8 mouse cellular contexts compared by ENCODE assay signal in the genomic region with DNA sequence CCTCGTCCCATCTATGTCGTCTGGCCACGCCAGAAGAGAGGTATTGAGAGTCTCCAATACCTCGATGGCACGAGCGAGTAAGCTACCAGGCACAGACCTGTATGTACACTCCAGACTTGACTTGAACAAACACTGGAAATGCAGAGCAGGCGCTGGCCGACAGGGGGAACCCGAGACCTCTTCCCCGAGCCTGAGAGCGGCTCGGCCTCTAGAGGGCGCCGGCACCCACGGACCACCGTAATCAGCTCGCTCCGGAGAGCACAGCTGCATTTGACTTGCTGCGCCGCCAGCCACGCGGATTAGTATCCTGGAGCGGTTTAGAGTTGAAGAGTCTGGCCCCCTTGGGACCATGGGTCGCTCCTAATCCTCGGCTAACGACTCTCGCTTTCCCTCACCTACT. TPM values are rescaled to one million over a fixed set of nuclear protein-coding genes. Genes with fewer than 3 reads are reported as not detected.
A peak's percentile ranks its signal among the peaks of the same experiment; 100 is the strongest.
DNase-seq lines count a peak whose midpoint lies in the region; ATAC-seq lines count a peak whose summit lies in the region.

No protein-coding gene starts in this region.

- WGBS in intestine, embryonic 16.5 days: 0% methylated on average over 27 of the region's 27 CpGs

- peak; percentile 47 for ATAC-seq in intestine, embryonic 16.5 days

- no peak overlapping the region for H3K27ac ChIP-seq in intestine, embryonic 16.5 days (ENCODE audit: low read length)

- no peaks in the 10 kb centered on the region for H3K9me3 ChIP-seq in intestine, embryonic 16.5 days (ENCODE audit: control insufficient read depth, low read length)

- peak overlapping the region; percentile 62 for H3K4me3 ChIP-seq in intestine, embryonic 16.5 days (ENCODE audit: low read length)

- H3K9ac ChIP-seq in intestine, embryonic 16.5 days (ENCODE audit: low read depth, low read length): peak overlapping the region; percentile 58

- intact Hi-C loops in gastrocnemius, postnatal 36 days (cut with DNase I): loop anchor here (1.0 to 2.0 kb wide), 2 partner anchors 23 to 34 kb away; no protein-coding TSS in a partner anchor
- intact Hi-C loops in left cerebral cortex, postnatal 25 days (cut with DNase I): loop anchor here (1.0 kb wide), 1 partner anchor 23 kb away; no protein-coding TSS in a partner anchor

- H3K4me2 ChIP-seq in intestine, embryonic 16.5 days (ENCODE audit: low read depth, low read length): peak overlapping the region; percentile 98

- H3K27me3 ChIP-seq in intestine, embryonic 16.5 days (replicated peaks; ENCODE audit: control insufficient read depth, insufficient read depth, low read length): peaks cover 72% of the 10 kb centered on the region

- H3K36me3 ChIP-seq in intestine, embryonic 16.5 days (ENCODE audit: control insufficient read depth, insufficient read depth, low read length): 0 out of 2 replicates have a peak, but pooled peaks cover under 1% of the 10 kb centered on the region

- peak; percentile 95 to 97 for DNase-seq in adrenal gland, adult 18-20 months (ENCODE audit: low spot score in 2 of 2)
- peak; percentile 88 for DNase-seq in embryo, embryonic 11.5 days (ENCODE audit: low read depth, low spot score)
- DNase-seq in gastrocnemius, postnatal 36 days: peak; percentile 90 to 97
- DNase-seq in left cerebral cortex, postnatal 25 days (ENCODE audit: low spot score in 2 of 2): peak; percentile 95 to 97
- peak; percentile 95 for DNase-seq in mesoderm, embryonic 11.5 days (ENCODE audit: low read depth, low spot score)
- peak; percentile 91 for DNase-seq in right cerebral cortex, postnatal 25 days
- peak; percentile 93 to 94 for DNase-seq in urinary bladder, postnatal 36 days (ENCODE audit: low spot score in 2 of 2)

- H3K4me1 ChIP-seq in intestine, embryonic 16.5 days (ENCODE audit: control insufficient read depth, insufficient read depth, low read length): peaks cover 77% of the 10 kb centered on the region

RNA-seq across cellular contexts. Expression of a gene that starts 2.0 kb away (rescaled TPM):
- 10 to 100 TPM; 36.0 to 55.3 TPM for total RNA-seq in adrenal gland, adult 18-20 months (2021)
- total RNA-seq in gastrocnemius, postnatal 36 days (2021): 10 to 100 TPM; 11.0 to 11.3 TPM
- 64.5 and 64.6 TPM in 2 replicates for polyA plus RNA-seq in intestine, embryonic 16.5 days (2015; fragmentation: Nextera tagmentation; extraction: Ambion mirVana)
- 1 to 10 TPM; 2.9 to 6.7 TPM for total RNA-seq in left cerebral cortex, postnatal 25 days (2021)

RNA-seq across cellular contexts. Expression of a gene that starts 9.4 kb away (rescaled TPM):
- 10 to 100 TPM; 38.6 to 46.5 TPM for total RNA-seq in adrenal gland, adult 18-20 months (2021)
- total RNA-seq in gastrocnemius, postnatal 36 days (2021): 10 to 100 TPM; 23.4 to 26.4 TPM
- polyA plus RNA-seq in intestine, embryonic 16.5 days (2015; fragmentation: Nextera tagmentation; extraction: Ambion mirVana): 146 and 170 TPM in 2 replicates
- 10 to 100 TPM; 25.7 to 29.9 TPM for total RNA-seq in left cerebral cortex, postnatal 25 days (2021)

RNA-seq across cellular contexts. Expression of a gene that starts 11.3 kb away (rescaled TPM):
- 1 to 10 TPM; 1.1 to 1.9 TPM for total RNA-seq in adrenal gland, adult 18-20 months (2021)
- total RNA-seq in gastrocnemius, postnatal 36 days (2021): 100 to 1,000 TPM; 342 to 376 TPM
- 0.32 and 0.67 TPM in 2 replicates for polyA plus RNA-seq in intestine, embryonic 16.5 days (2015; fragmentation: Nextera tagmentation; extraction: Ambion mirVana)
- total RNA-seq in left cerebral cortex, postnatal 25 days (2021): 1 to 10 TPM; 4.3 to 5.6 TPM

RNA-seq across cellular contexts. Expression of a gene that starts 21.5 kb away (rescaled TPM):
- total RNA-seq in adrenal gland, adult 18-20 months (2021): 10 to 100 TPM in 1 of 2 experiments, 1 to 10 TPM in 1; 6.9 to 12.6 TPM
- under 1 TPM; 0.20 TPM for total RNA-seq in gastrocnemius, postnatal 36 days (2021)
- 4.3 and 4.4 TPM in 2 replicates for polyA plus RNA-seq in intestine, embryonic 16.5 days (2015; fragmentation: Nextera tagmentation; extraction: Ambion mirVana)
- total RNA-seq in left cerebral cortex, postnatal 25 days (2021): 1 to 10 TPM; 5.5 to 6.9 TPM

Comparison
In these comparisons a context has a peak if more than half of its experiments do, and no peak if none do; other contexts are left out.
1. RNA of a gene that starts 11.3 kb away (total RNA-seq): 342 to 376 TPM in gastrocnemius, postnatal 36 days; 4.3 to 5.6 TPM in left cerebral cortex, postnatal 25 days and 1.1 to 1.9 TPM in adrenal gland, adult 18-20 months; every median in the first group is over 10 times any median in the second.
2. Peak in every context shown above with its lines, with median percentiles within 50 percentile points of each other: DNase-seq.